Mouse (Mus musculus): ENCODE results near the gene Pllp. TPM values are rescaled to one million over a fixed set of nuclear protein-coding genes. Genes with fewer than 3 reads are reported as not detected.

Gene Pllp
- polyA plus RNA-seq, 1 experiment: 0.21 TPM

GRCm38 (mm10) chr8:94735426-94736094, 39.5 kb upstream of the Pllp start:
- H3K36me3 ChIP-seq (ENCODE audit: control insufficient read depth, insufficient read depth, low read length): no peaks in the 10 kb centered on the region
- peaks cover 10% of the 10 kb centered on the region for H3K4me1 ChIP-seq (ENCODE audit: control insufficient read depth, insufficient read depth, insufficient read length)
- H3K4me3 ChIP-seq (ENCODE audit: extremely low read depth, insufficient read depth, insufficient read length): no peak overlapping the region
- 47% methylated on average over 5 of the region's 5 CpGs for WGBS
- H3K27ac ChIP-seq (ENCODE audit: insufficient read depth, low read length): peak overlapping the region; percentile 23; the same call in 1 of the 2 replicates
- TF ChIP-seq CTCF (IDR thresholded peaks at IDR 0.05; ENCODE audit: extremely low read depth, insufficient read depth, insufficient read length, insufficient replicate concordance) (no peak), POLR2A (IDR thresholded peaks at IDR 0.05; ENCODE audit: low read depth, low read length) (no peak)
- no peak for DNase-seq (ENCODE audit: low read depth in 1 of 2, low spot score in 2 of 2)
- H3K27me3 ChIP-seq (ENCODE audit: control insufficient read depth, insufficient read depth, low read length): no peaks in the 10 kb centered on the region

- peak overlapping the region; percentile 50; the same call in 1 of the 2 replicates for H3K27ac ChIP-seq (ENCODE audit: insufficient read depth, low read length)
- no peaks in the 10 kb centered on the region for H3K36me3 ChIP-seq (ENCODE audit: control insufficient read depth, insufficient read depth, low read length)
- H3K4me3 ChIP-seq (ENCODE audit: extremely low read depth, insufficient read depth, insufficient read length): no peak overlapping the region
- H3K27me3 ChIP-seq (ENCODE audit: control insufficient read depth, insufficient read depth, low read length): no peaks in the 10 kb centered on the region
- peaks cover 10% of the 10 kb centered on the region for H3K4me1 ChIP-seq (ENCODE audit: control insufficient read depth, insufficient read depth, insufficient read length)
- TF ChIP-seq POLR2A (IDR thresholded peaks at IDR 0.05; ENCODE audit: low read depth, low read length): no peak
- TF ChIP-seq CTCF (IDR thresholded peaks at IDR 0.05; ENCODE audit: extremely low read depth, insufficient read depth, insufficient read length, insufficient replicate concordance): no peak
- WGBS: 88% methylated on average over 7 of the region's 7 CpGs
- DNase-seq (ENCODE audit: low read depth in 1 of 2, low spot score in 2 of 2): no peak
Observed at GRCm38 (mm10) chr8:94734735-94735350, 38.8 kb upstream of the Pllp start.

- WGBS: 27% methylated on average over 5 of the region's 5 CpGs
- Histone ChIP-seq H3K4me3 (ENCODE audit: extremely low read depth, insufficient read depth, insufficient read length) (no peak overlapping the region), H3K4me1 (ENCODE audit: control insufficient read depth, insufficient read depth, insufficient read length) (peaks cover 10% of the 10 kb centered on the region), H3K36me3 (ENCODE audit: control insufficient read depth, insufficient read depth, low read length) (no peaks in the 10 kb centered on the region), H3K27ac (ENCODE audit: insufficient read depth, low read length) (peak overlapping the region; percentile 50; the same call in 1 of the 2 replicates), H3K27me3 (ENCODE audit: control insufficient read depth, insufficient read depth, low read length) (no peaks in the 10 kb centered on the region)
- no peak for DNase-seq (ENCODE audit: low read depth in 1 of 2, low spot score in 2 of 2)
- TF ChIP-seq POLR2A (IDR thresholded peaks at IDR 0.05; ENCODE audit: low read depth, low read length): no peak
- TF ChIP-seq CTCF (IDR thresholded peaks at IDR 0.05; ENCODE audit: extremely low read depth, insufficient read depth, insufficient read length, insufficient replicate concordance): no peak
Observed at GRCm38 (mm10) chr8:94733821-94734465, 37.9 kb upstream of the Pllp start.

GRCm38 (mm10) chr8:94729301-94729700, 33.2 kb upstream of the Pllp start:
- peaks cover 3% of the 10 kb centered on the region; the same call in 1 of the 2 replicates for H3K4me1 ChIP-seq (ENCODE audit: control insufficient read depth, insufficient read depth, insufficient read length)
- H3K27ac ChIP-seq (ENCODE audit: insufficient read depth, low read length): no peak overlapping the region
- H3K4me3 ChIP-seq (ENCODE audit: extremely low read depth, insufficient read depth, insufficient read length): no peak overlapping the region
- DNase-seq (ENCODE audit: low read depth in 1 of 2, low spot score in 2 of 2): no peak
- H3K27me3 ChIP-seq (ENCODE audit: control insufficient read depth, insufficient read depth, low read length): no peaks in the 10 kb centered on the region
- no peaks in the 10 kb centered on the region for H3K36me3 ChIP-seq (ENCODE audit: control insufficient read depth, insufficient read depth, low read length)
- WGBS: 92% methylated on average over 4 of the region's 4 CpGs
- TF ChIP-seq POLR2A (IDR thresholded peaks at IDR 0.05; ENCODE audit: low read depth, low read length) (no peak), CTCF (IDR thresholded peaks at IDR 0.05; ENCODE audit: extremely low read depth, insufficient read depth, insufficient read length, insufficient replicate concordance) (no peak)

GRCm38 (mm10) chr8:94725998-94726397, 29.9 kb upstream of the Pllp start:
- Histone ChIP-seq H3K36me3 (ENCODE audit: control insufficient read depth, insufficient read depth, low read length) (no peaks in the 10 kb centered on the region), H3K4me3 (ENCODE audit: extremely low read depth, insufficient read depth, insufficient read length) (no peak overlapping the region), H3K4me1 (ENCODE audit: control insufficient read depth, insufficient read depth, insufficient read length) (no peaks in the 10 kb centered on the region), H3K27me3 (ENCODE audit: control insufficient read depth, insufficient read depth, low read length) (no peaks in the 10 kb centered on the region), H3K27ac (ENCODE audit: insufficient read depth, low read length) (no peak overlapping the region)
- no peak for TF ChIP-seq CTCF (IDR thresholded peaks at IDR 0.05; ENCODE audit: extremely low read depth, insufficient read depth, insufficient read length, insufficient replicate concordance)
- no peak for TF ChIP-seq POLR2A (IDR thresholded peaks at IDR 0.05; ENCODE audit: low read depth, low read length)
- WGBS: 67% methylated on average over 5 of the region's 5 CpGs
- no peak for DNase-seq (ENCODE audit: low read depth in 1 of 2, low spot score in 2 of 2)

GRCm38 (mm10) chr8:94716841-94717240, 20.8 kb upstream of the Pllp start:
- no peak for DNase-seq (ENCODE audit: low read depth in 1 of 2, low spot score in 2 of 2)
- Histone ChIP-seq H3K27ac (ENCODE audit: insufficient read depth, low read length) (no peak overlapping the region), H3K4me3 (ENCODE audit: extremely low read depth, insufficient read depth, insufficient read length) (no peak overlapping the region), H3K27me3 (ENCODE audit: control insufficient read depth, insufficient read depth, low read length) (no peaks in the 10 kb centered on the region), H3K36me3 (ENCODE audit: control insufficient read depth, insufficient read depth, low read length) (no peaks in the 10 kb centered on the region), H3K4me1 (ENCODE audit: control insufficient read depth, insufficient read depth, insufficient read length) (no peaks in the 10 kb centered on the region)
- TF ChIP-seq CTCF (IDR thresholded peaks at IDR 0.05; ENCODE audit: extremely low read depth, insufficient read depth, insufficient read length, insufficient replicate concordance) (no peak), POLR2A (IDR thresholded peaks at IDR 0.05; ENCODE audit: low read depth, low read length) (no peak)
- 80% methylated on average over 1 of the region's 1 CpGs for WGBS
